Mouse (Mus musculus) cerebellum, adult 2 months (tissue): ENCODE results near the gene Trim69.

Experiments
- CTCF ChIP-seq: fragments of 200-500 bp; IDR thresholded peaks from 2 replicates; pipeline ENCODE4 v1.5.1; 2011; ENCODE audit warnings: low read depth, mild to moderate bottlenecking, control low read depth, low read length, moderate library complexity, borderline replicate concordance; ENCODE audit not compliant: insufficient read depth
- POLR2A ChIP-seq: fragments of 200-500 bp; IDR thresholded peaks from 2 replicates; pipeline ENCODE4 v1.6.1; 2011; ENCODE audit warnings: low read length, control low read depth, borderline replicate concordance; ENCODE audit not compliant: insufficient read depth

GRCm38 (mm10) chr2:122221378-122221777 is 60.9 kb downstream of the Trim69 start:
- TF ChIP-seq POLR2A (no peak), CTCF (no peak)
